12 mouse cellular contexts compared by ENCODE assay signal in genomic region chr13:52298362-52298761, GRCm38 (mm10).
"Had no signal": no experiment of that assay in that cellular context is flagged by ENCODE, and none has a peak within 500 bp of the region (broad histone marks: within the 10 kb centered on the region; RNA-seq: fewer than 3 reads in every experiment).

No protein-coding gene starts in this region.

- H3K36me3 ChIP-seq: kidney, embryonic 15.5 days; limb, embryonic 10.5 days; liver, embryonic 15.5 days; midbrain, embryonic 15.5 days had no signal

- H3K4me1 ChIP-seq: kidney, embryonic 15.5 days; limb, embryonic 10.5 days; liver, embryonic 15.5 days had no signal

- ATAC-seq: lung, postnatal 0 days; midbrain, embryonic 15.5 days had no signal

- H3K4me2 ChIP-seq: kidney, embryonic 15.5 days; liver, embryonic 11.5 days; liver, embryonic 15.5 days; midbrain, embryonic 15.5 days had no signal

- H3K27me3 ChIP-seq: kidney, embryonic 15.5 days; liver, embryonic 15.5 days; midbrain, embryonic 15.5 days had no signal

- H3K9me3 ChIP-seq: kidney, embryonic 15.5 days; limb, embryonic 10.5 days; liver, embryonic 15.5 days; midbrain, embryonic 15.5 days had no signal

- H3K4me3 ChIP-seq: kidney, embryonic 15.5 days; limb, embryonic 10.5 days; liver, embryonic 15.5 days; midbrain, embryonic 15.5 days had no signal

- H3K27ac ChIP-seq: kidney, embryonic 15.5 days; limb, embryonic 10.5 days; liver, embryonic 15.5 days; stomach, postnatal 0 days had no signal

- DNase-seq: kidney, postnatal 14 days; lung, adult 2 months; lung, postnatal 36 days; thymus, adult 2 months; thymus, postnatal 25 days had no signal

- H3K9ac ChIP-seq: kidney, embryonic 15.5 days; liver, embryonic 15.5 days; midbrain, embryonic 15.5 days had no signal
